Mouse (Mus musculus) cerebral cortex, adult 2 months (tissue): ENCODE measurements around the gene Rnf40.

Experiments
- WGBS: fragments of 180-500 bp; shearing (Covaris S2); methylation state at CpG from one replicate; pipeline ENCODE4 v1.1.7; 2018; 5-methylcytosine and 5-hydroxymethylcytosine counted together

Gene Rnf40

DNA sequence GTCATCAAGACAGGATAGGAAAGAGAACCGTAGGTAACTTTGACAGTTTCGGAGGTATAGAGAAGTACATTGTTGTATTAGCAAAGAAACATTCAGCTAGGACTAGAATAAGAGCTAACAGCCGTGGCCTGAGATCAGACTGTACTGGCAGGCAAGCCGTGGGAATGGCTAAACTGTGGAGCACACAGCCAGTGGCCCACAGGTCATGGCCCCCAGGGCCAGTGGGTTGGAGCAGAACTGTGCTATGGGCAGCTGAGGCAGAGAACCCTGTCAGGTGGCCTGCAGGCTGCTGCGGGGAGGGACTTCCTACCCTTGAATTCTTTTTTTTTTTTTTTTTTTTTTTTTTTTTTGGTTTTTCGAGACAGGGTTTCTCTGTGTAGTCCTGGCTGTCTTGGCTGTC lies 60.6 kb downstream of the Rnf40 start:
- WGBS = 83% methylated on average over 6 of the region's 6 CpGs

DNA sequence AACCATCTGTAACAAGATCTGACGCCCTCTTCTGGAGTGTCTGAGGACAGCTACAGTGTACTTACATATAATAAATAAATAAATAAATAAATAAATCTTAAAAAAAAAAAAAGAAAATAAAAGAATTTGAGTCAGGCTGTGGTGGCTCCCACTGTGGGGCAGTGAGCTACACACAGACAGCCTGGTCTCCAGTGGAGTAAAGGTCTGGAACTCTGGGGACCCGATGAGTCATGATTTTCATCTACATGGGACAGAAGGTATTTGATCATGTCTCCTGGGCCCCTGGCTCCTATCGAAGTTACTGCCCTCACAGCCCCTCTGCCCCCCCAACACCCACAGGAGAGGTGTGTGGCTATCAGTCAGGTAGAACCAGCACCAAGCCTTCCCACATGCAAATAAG lies 63.1 kb downstream of the Rnf40 start:
- 69% methylated on average over 2 of the region's 3 CpGs for WGBS

DNA sequence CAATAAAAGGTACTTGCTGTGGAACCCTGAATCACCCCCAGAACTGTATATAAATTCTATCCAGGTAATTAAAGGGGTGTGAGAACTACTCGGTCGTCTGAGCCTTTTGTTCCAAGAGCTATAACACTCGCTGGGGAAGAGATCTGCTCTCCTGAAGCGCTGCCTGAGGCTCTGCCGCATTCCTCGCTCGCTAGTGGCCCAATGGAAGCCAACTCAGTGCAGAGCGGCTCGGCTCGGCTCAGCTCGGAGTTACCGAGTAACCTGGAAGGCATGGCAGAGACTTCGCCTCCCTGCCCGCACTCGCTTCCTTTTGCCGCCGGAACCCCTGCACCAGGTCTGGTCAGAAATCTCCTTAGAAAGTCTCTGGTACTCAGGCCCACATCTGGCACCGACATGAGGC lies 63.5 kb downstream of the Rnf40 start:
- 42% methylated on average over 18 of the region's 18 CpGs for WGBS

DNA sequence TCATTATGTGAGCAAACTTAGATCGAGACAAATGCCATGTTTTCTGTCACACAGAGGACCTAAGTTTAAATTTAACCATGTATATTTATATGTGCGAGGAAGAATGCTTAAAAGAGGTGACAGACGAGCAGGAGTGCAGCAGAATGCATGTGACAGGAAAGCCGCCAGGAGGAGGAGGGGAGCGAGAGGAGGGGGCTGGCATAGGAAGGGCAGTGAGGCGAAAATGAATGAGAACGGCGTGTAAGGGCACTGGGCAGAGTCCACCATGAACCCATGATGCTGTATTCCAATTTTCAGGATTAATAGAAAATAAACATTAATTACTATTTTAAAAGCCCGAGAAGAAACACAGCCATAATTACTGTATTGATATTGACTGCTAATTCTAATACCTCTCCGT lies 65.8 kb downstream of the Rnf40 start:
- WGBS = 48% methylated on average over 10 of the region's 10 CpGs
